Mouse (Mus musculus): ENCODE measurements around the gene Gm9780.
"Not testable (repeated sequence)": the region's sequence is repeated elsewhere in the genome, so short reads cannot be mapped to it uniquely, and the experiment has no call there.

Gene Gm9780

GRCm38 (mm10) chr14:25978371-25979241 is 63.9 kb downstream of the Gm9780 start, which contains the start of gene Duxbl1:
Gene Duxbl1 (plus strand): TSS chr14:25978577.
- DNase-seq (ENCODE audit: extremely low read depth, low read depth, low spot score) = not testable (repeated sequence)
